Mouse (Mus musculus): Measurements from ENCODE around the gene 2410002F23Rik. TPM values are rescaled to one million over a fixed set of nuclear protein-coding genes. Genes with fewer than 3 reads are reported as not detected.
"Not testable (repeated sequence)": the region's sequence is repeated elsewhere in the genome, so short reads cannot be mapped to it uniquely, and the experiment has no call there.

Gene 2410002F23Rik
- polyA plus RNA-seq, 1 experiment: not detected

DNA sequence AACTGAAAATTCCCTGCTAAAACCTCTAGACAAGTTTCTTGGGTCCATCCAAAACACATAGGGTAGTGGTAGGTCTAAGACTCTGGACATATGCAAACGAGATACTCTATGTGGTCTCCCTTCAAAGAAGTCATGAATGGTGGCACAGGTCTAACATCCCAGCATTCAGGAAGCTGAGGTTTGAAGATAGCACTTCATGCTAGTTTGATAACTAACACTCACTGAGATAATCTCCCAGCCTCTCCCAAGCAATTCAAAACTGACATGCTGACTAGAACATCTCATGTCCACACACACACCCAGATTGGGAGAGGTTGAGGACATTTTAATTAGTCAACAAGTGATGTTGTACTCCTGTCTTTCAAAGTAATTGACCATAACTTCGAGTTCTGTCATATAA is 6.6 kb upstream of the 2410002F23Rik start:
- WGBS: 36% methylated on average over 2 of the region's 2 CpGs
- TF ChIP-seq POLR2A (IDR thresholded peaks at IDR 0.05; ENCODE audit: insufficient read depth, low read depth, low read length) (no peak), CTCF (IDR thresholded peaks at IDR 0.05; ENCODE audit: insufficient read depth, low read depth, low read length) (no peak)
- H3K4me1 ChIP-seq (ENCODE audit: control insufficient read depth, insufficient read depth, low read length): no peaks in the 10 kb centered on the region
- H3K27ac ChIP-seq (ENCODE audit: insufficient read depth, low read depth, low read length): no peak overlapping the region
- no peak overlapping the region for H3K4me3 ChIP-seq (ENCODE audit: insufficient read depth, low read depth, low read length)

DNA sequence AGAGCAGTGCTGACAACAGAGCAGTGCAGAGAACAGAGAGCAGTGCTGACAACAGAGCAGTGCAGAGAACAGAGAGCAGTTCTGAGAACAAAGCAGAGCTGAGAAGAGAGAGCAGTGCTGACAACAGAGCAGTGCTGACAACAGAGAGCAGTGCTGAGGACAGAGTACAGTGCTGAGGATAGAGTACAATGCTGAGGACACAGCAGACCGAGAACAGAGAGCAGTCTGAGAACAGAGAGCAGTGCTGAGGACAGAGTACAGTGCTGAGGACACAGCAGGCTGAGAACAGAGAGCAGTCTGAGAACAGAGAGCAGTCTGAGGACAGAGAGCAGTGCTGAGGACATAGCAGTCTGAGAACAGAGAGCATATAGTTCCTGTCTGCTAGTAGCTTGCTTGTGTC is 5.8 kb upstream of the 2410002F23Rik start:
- H3K4me3 ChIP-seq (ENCODE audit: insufficient read depth, low read depth, low read length): no peak overlapping the region
- H3K27ac ChIP-seq (ENCODE audit: insufficient read depth, low read depth, low read length): no peak overlapping the region
- 43% methylated on average over 1 of the region's 1 CpGs for WGBS
- no peak for TF ChIP-seq POLR2A (IDR thresholded peaks at IDR 0.05; ENCODE audit: insufficient read depth, low read depth, low read length)
- no peak for TF ChIP-seq CTCF (IDR thresholded peaks at IDR 0.05; ENCODE audit: insufficient read depth, low read depth, low read length)
- H3K4me1 ChIP-seq (ENCODE audit: control insufficient read depth, insufficient read depth, low read length): no peaks in the 10 kb centered on the region

DNA sequence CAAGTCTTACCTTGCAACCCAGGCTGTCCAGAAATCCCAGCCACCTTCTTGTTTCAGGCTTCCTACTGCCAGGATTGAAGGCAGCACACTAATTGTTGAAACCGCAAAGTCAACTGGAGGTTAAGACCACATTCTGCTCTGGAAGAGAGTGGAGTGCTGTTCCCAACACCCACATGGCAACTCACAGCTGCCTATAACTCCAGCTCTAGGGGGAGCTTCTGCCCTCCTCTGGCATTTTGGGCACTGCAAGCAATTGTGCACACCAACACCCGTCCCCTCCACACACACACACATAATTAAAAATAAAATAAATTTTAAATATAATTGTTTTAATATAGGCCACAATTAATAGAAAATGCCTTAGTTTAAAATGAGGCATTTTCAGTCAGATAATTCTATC is 5.4 kb upstream of the 2410002F23Rik start:
- Histone ChIP-seq H3K27ac (ENCODE audit: insufficient read depth, low read depth, low read length) (no peak overlapping the region), H3K4me3 (ENCODE audit: insufficient read depth, low read depth, low read length) (no peak overlapping the region), H3K4me1 (ENCODE audit: control insufficient read depth, insufficient read depth, low read length) (no peaks in the 10 kb centered on the region)
- TF ChIP-seq POLR2A (IDR thresholded peaks at IDR 0.05; ENCODE audit: insufficient read depth, low read depth, low read length): no peak
- no peak for TF ChIP-seq CTCF (IDR thresholded peaks at IDR 0.05; ENCODE audit: insufficient read depth, low read depth, low read length)
- WGBS: 57% methylated on average over 2 of the region's 2 CpGs

DNA sequence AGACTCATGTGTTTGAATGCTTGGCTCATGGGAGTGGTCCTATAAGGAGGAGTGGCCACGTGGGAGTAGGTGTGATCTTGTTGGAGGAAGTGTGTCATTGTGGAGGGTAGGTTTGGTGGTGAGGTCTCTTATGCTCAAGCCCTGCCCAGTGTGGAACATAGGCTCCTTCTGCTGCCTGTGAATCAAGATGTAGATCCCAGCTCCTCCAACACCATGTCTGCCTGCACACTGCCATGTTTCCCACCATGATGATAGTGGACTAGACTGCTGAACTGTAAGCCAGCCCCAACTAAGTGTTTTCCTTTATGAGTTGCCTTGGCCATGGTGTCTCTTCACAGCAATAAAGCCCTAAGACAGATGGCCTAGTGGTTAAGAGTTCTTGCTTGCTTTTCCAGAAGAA is 2.4 kb upstream of the 2410002F23Rik start:
- no peak for TF ChIP-seq POLR2A (IDR thresholded peaks at IDR 0.05; ENCODE audit: insufficient read depth, low read depth, low read length)
- TF ChIP-seq CTCF (IDR thresholded peaks at IDR 0.05; ENCODE audit: insufficient read depth, low read depth, low read length): no peak
- H3K4me3 ChIP-seq (ENCODE audit: insufficient read depth, low read depth, low read length): no peak overlapping the region
- H3K4me1 ChIP-seq (ENCODE audit: control insufficient read depth, insufficient read depth, low read length): peaks cover 3% of the 10 kb centered on the region; the same call in 1 of the 2 replicates
- WGBS: 44% methylated on average over 1 of the region's 1 CpGs
- H3K27ac ChIP-seq (ENCODE audit: insufficient read depth, low read depth, low read length): no peak overlapping the region

DNA sequence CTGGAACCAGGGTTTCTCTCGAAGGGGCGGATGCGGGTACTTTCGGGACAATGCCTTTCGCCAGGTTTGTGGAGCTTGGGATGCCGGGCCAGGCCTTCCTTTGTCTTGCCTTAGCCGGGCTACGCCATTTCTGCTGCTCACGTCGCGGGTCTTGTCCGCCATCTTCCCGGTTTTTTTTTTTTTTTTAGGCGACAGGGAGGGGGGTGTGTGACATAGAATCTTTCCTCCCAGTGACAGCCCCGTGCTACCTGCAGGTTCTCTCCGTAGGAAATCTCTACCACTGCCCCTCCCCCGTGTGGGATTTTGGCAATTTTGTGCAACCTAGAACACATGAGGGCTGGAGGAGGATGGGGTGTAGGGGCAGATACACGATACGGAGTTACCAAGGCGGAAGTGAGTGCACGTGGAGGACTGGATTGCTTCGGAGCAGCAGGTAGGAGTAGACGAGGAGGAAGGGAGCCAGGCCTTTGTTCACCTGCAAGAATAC is 505 bp downstream of the 2410002F23Rik start:
- Histone ChIP-seq H3K27ac (ENCODE audit: insufficient read depth, low read depth, low read length) (peak overlapping the region; percentile 91), H3K4me1 (ENCODE audit: control insufficient read depth, insufficient read depth, low read length) (peaks cover 3% of the 10 kb centered on the region; the same call in 1 of the 2 replicates), H3K4me3 (ENCODE audit: insufficient read depth, low read depth, low read length) (peak overlapping the region; percentile 95)
- TF ChIP-seq POLR2A (IDR thresholded peaks at IDR 0.05; ENCODE audit: insufficient read depth, low read depth, low read length) (no peak), CTCF (IDR thresholded peaks at IDR 0.05; ENCODE audit: insufficient read depth, low read depth, low read length) (no peak)
- under 1% methylated on average over 23 of the region's 23 CpGs for WGBS

DNA sequence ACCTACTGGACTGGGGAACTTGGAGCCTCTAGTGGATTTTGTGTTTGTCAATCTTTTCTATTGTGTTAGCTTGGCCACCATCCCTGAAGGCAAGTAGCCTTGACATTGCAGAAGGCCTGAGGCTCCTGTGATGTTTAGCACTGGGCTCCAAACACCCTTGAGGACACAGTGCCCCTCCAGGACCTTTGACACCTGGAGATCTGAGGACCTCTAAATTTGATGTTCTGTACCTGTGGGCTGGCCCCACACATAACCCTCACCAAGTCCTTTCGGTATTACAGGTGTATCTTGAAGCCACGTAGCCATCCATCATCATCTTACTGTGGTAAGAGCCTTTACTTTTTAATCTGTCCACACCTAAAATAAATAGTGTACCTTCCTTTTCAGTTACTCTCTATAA is 1.4 kb downstream of the 2410002F23Rik start:
- no peak overlapping the region for H3K4me3 ChIP-seq (ENCODE audit: insufficient read depth, low read depth, low read length)
- 90% methylated on average over 2 of the region's 2 CpGs for WGBS
- H3K27ac ChIP-seq (ENCODE audit: insufficient read depth, low read depth, low read length): no peak overlapping the region
- H3K4me1 ChIP-seq (ENCODE audit: control insufficient read depth, insufficient read depth, low read length): peaks cover 5% of the 10 kb centered on the region
- no peak for TF ChIP-seq POLR2A (IDR thresholded peaks at IDR 0.05; ENCODE audit: insufficient read depth, low read depth, low read length)
- no peak for TF ChIP-seq CTCF (IDR thresholded peaks at IDR 0.05; ENCODE audit: insufficient read depth, low read depth, low read length)

DNA sequence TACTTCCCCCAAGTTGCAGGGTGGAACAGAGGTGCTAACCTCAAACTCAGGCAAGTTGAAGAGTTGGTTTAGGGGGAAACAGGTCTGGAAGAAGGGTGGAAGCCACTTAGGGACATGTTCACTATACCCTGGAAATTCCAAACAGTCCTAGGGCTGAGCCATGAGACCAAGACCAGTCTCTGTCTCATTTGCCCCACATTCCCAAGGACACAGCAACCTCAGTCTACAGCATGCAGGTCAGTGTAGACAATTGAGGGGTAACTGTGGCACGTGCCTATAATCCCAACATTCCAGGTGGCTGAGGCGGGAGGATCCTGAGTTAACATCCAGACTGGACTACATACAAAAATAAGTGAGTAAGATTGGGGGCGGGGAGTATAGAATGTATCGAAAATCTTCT is 2.7 kb downstream of the 2410002F23Rik start:
- 95% methylated on average over 4 of the region's 4 CpGs for WGBS
- Histone ChIP-seq H3K4me1 (ENCODE audit: control insufficient read depth, insufficient read depth, low read length) (peaks cover 7% of the 10 kb centered on the region), H3K4me3 (ENCODE audit: insufficient read depth, low read depth, low read length) (no peak overlapping the region), H3K27ac (ENCODE audit: insufficient read depth, low read depth, low read length) (no peak overlapping the region)
- TF ChIP-seq POLR2A (IDR thresholded peaks at IDR 0.05; ENCODE audit: insufficient read depth, low read depth, low read length) (no peak), CTCF (IDR thresholded peaks at IDR 0.05; ENCODE audit: insufficient read depth, low read depth, low read length) (no peak)

DNA sequence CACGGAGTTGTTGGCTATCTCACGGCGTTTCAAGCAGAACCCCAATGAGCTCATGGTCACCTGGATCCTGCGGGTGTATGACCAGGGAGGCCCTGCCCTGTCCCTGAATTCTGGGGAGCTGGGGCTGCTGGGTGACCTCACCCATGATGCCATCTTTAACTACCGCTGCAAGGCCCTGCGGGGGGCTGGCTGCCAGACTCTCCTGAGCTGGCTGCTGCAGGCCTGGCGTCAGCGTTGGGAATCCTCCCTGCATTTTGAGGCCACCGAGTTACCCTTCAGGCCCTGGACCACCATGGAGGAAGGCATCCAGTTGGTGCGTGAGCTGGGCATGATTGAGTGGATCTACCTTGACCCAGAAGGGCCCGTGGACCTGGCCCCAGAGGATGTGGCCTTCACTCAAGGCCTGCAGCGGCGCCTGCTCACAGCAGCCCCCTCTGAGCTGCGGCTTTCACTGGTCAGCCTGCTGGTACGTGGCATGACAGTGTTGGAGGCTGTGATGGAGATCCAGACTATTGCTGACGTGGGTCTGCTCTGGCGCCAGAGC is 4.3 kb downstream of the 2410002F23Rik start:
- H3K27ac ChIP-seq (ENCODE audit: insufficient read depth, low read depth, low read length); H3K4me1 ChIP-seq (ENCODE audit: control insufficient read depth, insufficient read depth, low read length); H3K4me3 ChIP-seq (ENCODE audit: insufficient read depth, low read depth, low read length): not testable (repeated sequence)
- WGBS: 86% methylated on average over 17 of the region's 17 CpGs

DNA sequence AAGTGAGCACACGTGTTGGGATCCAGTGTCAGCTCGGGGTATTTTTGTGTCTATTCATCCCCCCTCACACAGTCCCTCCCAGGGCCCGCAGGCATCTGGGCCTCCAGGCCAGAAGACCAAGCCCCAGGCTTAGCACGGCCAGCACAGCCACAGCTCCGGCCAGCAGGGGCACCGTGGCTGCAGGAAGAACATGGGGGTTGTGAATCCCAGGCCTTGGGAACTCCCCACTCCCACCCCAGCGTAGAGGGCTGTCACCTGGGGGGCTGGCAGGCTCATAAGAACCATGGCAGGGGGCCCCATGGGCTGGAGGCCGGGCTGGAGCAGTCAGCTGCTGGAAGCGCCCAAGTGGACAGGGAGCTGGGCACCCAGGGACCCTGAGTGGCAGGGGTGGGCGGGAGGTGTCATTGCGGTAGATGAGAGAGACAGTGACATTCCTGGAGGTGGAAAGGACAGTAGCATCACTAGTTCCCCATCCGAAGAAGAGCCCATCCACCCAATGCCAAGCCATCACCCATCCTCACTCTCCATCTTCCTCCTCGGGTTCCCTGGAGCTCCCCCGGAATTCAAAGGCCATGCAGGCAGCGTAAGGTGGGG is 6.6 kb downstream of the 2410002F23Rik start:
- Histone ChIP-seq H3K4me1 (ENCODE audit: control insufficient read depth, insufficient read depth, low read length) (peaks cover 5% of the 10 kb centered on the region; the same call in 1 of the 2 replicates), H3K27ac (ENCODE audit: insufficient read depth, low read depth, low read length) (no peak overlapping the region), H3K4me3 (ENCODE audit: insufficient read depth, low read depth, low read length) (no peak overlapping the region)
- TF ChIP-seq CTCF (IDR thresholded peaks at IDR 0.05; ENCODE audit: insufficient read depth, low read depth, low read length) (no peak), POLR2A (IDR thresholded peaks at IDR 0.05; ENCODE audit: insufficient read depth, low read depth, low read length) (no peak)
- WGBS: 60% methylated on average over 15 of the region's 15 CpGs
